Mouse (Mus musculus): ENCODE results near the gene A3galt2. TPM values are rescaled to one million over a fixed set of nuclear protein-coding genes. Genes with fewer than 3 reads are reported as not detected.

Gene A3galt2
- polyA plus RNA-seq, 1 experiment from 2014 or later: 0.18 TPM

- 15% methylated on average over 16 of the region's 16 CpGs for WGBS
- Histone ChIP-seq H3K9me3 (ENCODE audit: control insufficient read depth, low read length) (no peaks in the 10 kb centered on the region), H3K4me1 (ENCODE audit: control insufficient read depth, insufficient read depth, low read length) (peaks cover 4% of the 10 kb centered on the region), H3K9ac (ENCODE audit: low read length) (peak overlapping the region; percentile 60), H3K4me2 (peak overlapping the region; percentile 51), H3K36me3 (ENCODE audit: control insufficient read depth, insufficient read depth, low read length) (no peaks in the 10 kb centered on the region), H3K27ac (ENCODE audit: low read depth, low read length) (no peak overlapping the region), H3K27me3 (ENCODE audit: control insufficient read depth, insufficient read depth, low read length) (no peaks in the 10 kb centered on the region), H3K4me3 (ENCODE audit: low read depth, low read length) (peak overlapping the region; percentile 44)
- DNase-seq (ENCODE audit: low spot score, missing footprints) (peak; percentile 95), ATAC-seq (ENCODE audit: low FRiP score) (peak; percentile 86)
Measured at GRCm38 (mm10) chr4:128811382-128812056, 56.4 kb downstream of the A3galt2 start.

DNA sequence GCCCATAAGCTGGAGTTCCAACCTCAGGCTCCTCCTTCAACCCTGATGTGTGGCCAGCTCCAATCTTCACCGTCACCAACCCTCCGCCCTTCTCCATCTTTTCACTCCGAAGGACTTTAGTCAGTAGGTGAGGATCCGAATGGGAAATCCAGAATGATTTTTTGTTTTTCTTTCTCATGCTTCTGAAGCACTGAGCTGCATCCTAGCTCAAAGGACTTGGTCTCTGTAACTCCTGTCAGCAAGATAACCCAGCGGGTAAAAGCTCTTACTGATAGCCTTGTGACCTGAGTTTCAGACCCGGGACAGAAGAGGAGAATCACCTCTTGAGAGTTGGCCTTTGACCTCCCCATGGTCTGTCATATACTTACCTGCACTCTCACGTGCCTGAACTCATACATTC, 61.8 kb downstream of the A3galt2 start:
- Histone ChIP-seq H3K27me3 (ENCODE audit: control insufficient read depth, insufficient read depth, low read length) (no peaks in the 10 kb centered on the region), H3K9me3 (ENCODE audit: control insufficient read depth, low read length) (no peaks in the 10 kb centered on the region), H3K27ac (ENCODE audit: low read depth, low read length) (no peak overlapping the region), H3K4me1 (ENCODE audit: control insufficient read depth, insufficient read depth, low read length) (no peaks in the 10 kb centered on the region; the same call in 1 of the 2 replicates), H3K4me3 (ENCODE audit: low read depth, low read length) (no peak overlapping the region), H3K36me3 (ENCODE audit: control insufficient read depth, insufficient read depth, low read length) (no peaks in the 10 kb centered on the region), H3K9ac (ENCODE audit: low read length) (no peak overlapping the region), H3K4me2 (no peak overlapping the region)
- peak; percentile 65 for DNase-seq (ENCODE audit: low spot score, missing footprints)
- ATAC-seq (ENCODE audit: low FRiP score): no peak
- WGBS: 58% methylated on average over 7 of the region's 7 CpGs

Other genes starting within 250 kb of the A3galt2 start
- 3.1 and 4.3 TPM in 2 replicates for gene Zscan20, start 145.3 kb upstream of the A3galt2 start, polyA plus RNA-seq (2014; fragmentation: Nextera tagmentation; extraction: Ambion mirVana)
- 0.04 and 0.22 TPM in 2 replicates for gene Tlr12, start 136.7 kb upstream of the A3galt2 start, polyA plus RNA-seq (2014; fragmentation: Nextera tagmentation; extraction: Ambion mirVana)
- 85.6 and 110 TPM in 2 replicates for gene Phc2, start 100.7 kb upstream of the A3galt2 start, polyA plus RNA-seq (2014; fragmentation: Nextera tagmentation; extraction: Ambion mirVana)
- 30.1 and 31.7 TPM in 2 replicates for gene Zfp362, start 50.7 kb downstream of the A3galt2 start, polyA plus RNA-seq (2014; fragmentation: Nextera tagmentation; extraction: Ambion mirVana)
- gene Trim62, start 128.2 kb downstream of the A3galt2 start, polyA plus RNA-seq (2014; fragmentation: Nextera tagmentation; extraction: Ambion mirVana): 8.3 and 10.3 TPM in 2 replicates
- 11.5 and 14.4 TPM in 2 replicates for gene Azin2, start 207.1 kb downstream of the A3galt2 start, polyA plus RNA-seq (2014; fragmentation: Nextera tagmentation; extraction: Ambion mirVana)
- 131 and 141 TPM in 2 replicates for gene Ak2, start 236.6 kb downstream of the A3galt2 start, polyA plus RNA-seq (2014; fragmentation: Nextera tagmentation; extraction: Ambion mirVana)